Mouse (Mus musculus): Measurements from ENCODE around the gene Tcl1b5. TPM values are rescaled to one million over a fixed set of nuclear protein-coding genes. Genes with fewer than 3 reads are reported as not detected.
"Not testable (repeated sequence)": the region's sequence is repeated elsewhere in the genome, so short reads cannot be mapped to it uniquely, and the experiment has no call there.

Gene Tcl1b5
- not detected in 2 replicates for polyA plus RNA-seq (2012; rRNA removed)

DNA sequence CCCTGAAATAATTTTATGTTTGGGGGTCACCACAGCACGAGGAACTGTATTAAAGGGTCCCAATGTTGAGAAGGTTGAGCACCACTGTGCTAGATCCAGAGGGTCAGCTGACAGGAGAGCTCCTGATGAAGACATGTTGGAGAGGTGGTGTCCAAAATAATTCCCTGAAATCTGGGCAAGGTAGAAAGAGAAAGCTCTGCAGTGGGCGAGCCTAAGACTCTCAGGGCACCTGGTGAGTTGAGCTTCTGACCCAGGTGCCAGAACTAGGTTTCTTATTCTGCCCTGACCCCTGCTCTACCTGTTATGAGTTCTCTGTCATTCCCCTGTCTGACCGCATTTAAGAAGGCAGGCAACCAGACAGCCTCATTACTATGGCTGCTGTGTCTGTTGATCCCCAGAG is at the start of gene Tcl1b5:
Tcl1b5 (plus strand) TSS at position 301 of the 400 bp plus-strand sequence.
- DNase-seq (ENCODE audit: low read depth), result not testable (repeated sequence)

DNA sequence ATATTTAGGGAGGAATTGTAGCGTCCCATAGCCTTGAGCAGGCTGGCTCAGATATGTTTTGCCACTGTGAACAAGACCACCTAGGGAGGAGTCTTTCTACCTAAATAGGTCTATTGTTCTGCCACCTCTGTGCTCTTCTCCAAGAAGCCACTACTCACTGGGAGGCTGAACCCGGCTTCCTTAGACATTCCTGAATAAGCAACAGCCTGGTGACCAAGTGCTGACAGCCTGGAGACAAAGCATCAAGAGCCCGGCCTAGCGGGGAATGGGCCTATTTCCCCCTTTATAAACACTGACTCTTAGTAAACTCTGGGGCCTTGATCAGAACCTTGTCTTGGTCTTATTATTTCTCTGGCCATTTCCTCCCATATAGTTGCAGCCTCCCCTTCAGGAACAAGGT is 49.6 kb upstream of the Tcl1b5 start:
- no peak for DNase-seq (ENCODE audit: low read depth)
- TF ChIP-seq POLR2A (IDR thresholded peaks at IDR 0.05; ENCODE audit: borderline replicate concordance, extremely low read depth, insufficient read depth, insufficient read length, poor library complexity, severe bottlenecking), result no peak
- no peak for TF ChIP-seq CTCF (IDR thresholded peaks at IDR 0.05; ENCODE audit: borderline replicate concordance, extremely low read depth, insufficient read depth, insufficient read length)

DNA sequence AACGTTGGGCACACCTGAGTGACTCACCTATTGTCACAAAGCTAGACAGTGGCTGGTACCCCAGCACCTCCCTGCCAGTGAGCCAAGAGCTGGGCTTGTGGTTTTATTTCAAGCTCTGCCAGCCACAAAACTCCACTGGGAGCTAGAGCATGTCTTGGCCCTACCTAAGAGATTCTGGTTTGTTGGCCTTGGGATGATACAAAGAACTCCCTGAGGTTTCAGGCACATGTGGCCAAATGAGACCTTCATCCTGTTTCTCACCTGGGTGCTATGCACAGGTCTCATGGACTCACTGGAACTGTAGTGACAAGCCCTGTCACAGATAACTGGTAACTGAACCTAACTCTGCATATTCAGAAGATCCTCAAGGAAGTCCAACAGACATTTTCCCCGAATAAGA is 48.5 kb upstream of the Tcl1b5 start:
- DNase-seq (ENCODE audit: low read depth), result no peak
- TF ChIP-seq CTCF (IDR thresholded peaks at IDR 0.05; ENCODE audit: borderline replicate concordance, extremely low read depth, insufficient read depth, insufficient read length), result no peak
- TF ChIP-seq POLR2A (IDR thresholded peaks at IDR 0.05; ENCODE audit: borderline replicate concordance, extremely low read depth, insufficient read depth, insufficient read length, poor library complexity, severe bottlenecking), result no peak

DNA sequence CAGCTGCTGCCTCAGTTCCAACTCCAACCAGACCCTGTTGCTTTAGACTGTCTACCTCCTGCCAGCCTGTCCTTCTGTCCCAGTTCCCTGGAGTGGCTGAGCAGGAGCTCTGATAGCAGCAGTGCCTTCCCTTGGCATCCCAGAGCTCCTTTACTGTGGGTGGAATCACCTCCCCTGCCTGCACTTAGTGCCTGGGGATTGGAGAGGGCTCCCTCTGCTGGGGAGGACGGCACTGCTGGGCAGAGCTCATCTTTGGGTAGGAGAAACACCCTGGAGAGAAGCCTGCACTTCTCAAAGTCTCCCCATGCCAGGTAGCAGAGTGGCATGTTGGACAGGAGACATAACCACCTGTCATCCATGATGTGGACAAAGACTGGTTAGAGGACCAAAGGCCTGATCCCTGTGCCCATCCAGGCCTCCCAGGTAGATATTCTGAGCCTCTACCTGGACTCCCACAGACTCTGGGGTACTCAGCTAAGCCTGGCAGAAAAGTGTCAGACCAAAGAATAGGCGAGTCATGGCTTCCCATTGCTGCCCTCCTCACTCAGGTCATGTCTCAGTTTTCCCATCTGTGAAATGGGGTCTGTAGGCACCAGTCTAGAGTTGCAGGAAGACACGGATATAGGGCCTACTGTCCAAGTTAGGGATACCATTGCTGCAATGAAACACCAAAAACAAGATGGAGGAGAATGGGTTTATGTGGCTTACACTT is 46.5 kb upstream of the Tcl1b5 start:
- not testable (repeated sequence) for DNase-seq (ENCODE audit: low read depth)

DNA sequence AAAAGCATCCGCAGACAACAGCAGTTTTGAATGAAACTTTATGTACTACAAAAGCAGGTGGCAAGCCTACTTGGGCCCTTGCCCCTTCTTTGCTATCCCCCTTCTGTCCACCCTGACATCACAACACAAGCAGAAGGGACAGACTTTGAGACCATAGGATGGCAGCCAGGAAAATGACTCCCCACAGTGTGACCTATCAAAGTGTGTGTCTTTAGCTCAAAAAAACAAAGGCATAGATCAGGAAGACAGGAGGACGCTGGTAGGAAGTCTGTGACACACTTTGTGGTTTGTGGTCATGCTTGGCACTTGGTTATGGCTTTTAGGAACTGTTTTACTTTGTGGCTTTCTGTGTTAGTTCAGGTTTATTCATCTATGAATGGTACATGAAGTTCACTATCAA is 42.0 kb upstream of the Tcl1b5 start:
- DNase-seq (ENCODE audit: low read depth), result not testable (repeated sequence)

DNA sequence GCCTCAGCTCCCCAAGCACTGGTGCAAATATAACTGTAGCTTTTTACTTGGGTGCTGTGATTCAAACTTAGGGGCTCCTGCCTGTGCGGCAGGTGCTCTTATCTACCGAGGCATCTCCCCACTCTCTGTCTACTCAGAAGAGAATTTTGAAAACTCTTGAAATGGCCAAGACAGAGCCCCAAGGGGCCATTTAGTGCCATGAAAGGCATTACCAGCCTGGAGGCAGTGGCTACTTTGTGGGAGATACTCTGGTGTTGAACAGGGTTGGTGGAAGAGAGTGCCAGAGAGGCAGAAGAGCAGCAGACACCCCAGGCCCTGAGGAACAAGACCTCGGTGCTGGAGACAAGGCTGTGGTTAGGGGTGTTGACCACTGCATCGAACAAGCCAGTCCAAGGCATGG is 41.3 kb upstream of the Tcl1b5 start:
- DNase-seq (ENCODE audit: low read depth), result not testable (repeated sequence)

DNA sequence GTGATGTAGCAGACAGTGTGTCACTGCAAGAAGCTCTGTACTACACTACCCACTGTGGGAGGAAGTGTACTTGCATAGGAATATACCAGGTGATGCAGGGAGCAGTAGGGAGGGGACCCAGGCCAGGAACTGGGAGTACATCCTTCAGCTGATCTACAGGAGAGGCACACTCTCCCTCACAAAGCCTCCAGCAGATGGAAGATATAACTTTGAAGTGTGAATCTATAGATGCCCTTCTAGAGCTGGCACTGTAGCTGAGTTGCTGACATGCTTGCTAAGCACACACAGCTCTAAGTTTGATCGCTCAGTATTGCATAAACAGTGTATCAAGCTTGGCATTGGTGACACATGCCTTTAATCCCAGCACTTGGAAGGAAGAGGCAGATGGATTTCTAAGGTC is 38.4 kb upstream of the Tcl1b5 start:
- DNase-seq (ENCODE audit: low read depth), result not testable (repeated sequence)

DNA sequence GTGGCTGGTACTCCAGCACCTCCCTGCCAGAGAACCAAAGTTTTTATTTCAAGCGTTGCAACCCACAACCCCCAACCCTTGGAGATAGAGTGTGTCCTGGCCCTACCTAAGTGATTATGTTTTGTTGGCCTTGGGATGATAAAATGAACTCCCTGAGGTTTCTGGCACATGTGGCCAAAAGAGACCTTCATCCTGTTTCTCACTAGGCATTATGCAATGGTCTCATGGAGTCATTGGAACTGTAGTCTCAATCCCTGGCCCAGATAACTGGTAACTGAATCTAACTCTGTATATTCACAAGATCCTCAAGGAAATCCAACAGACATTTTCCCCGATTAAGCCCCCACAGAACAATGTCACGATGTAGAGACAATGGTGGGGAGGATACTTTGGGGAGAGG is 33.0 kb upstream of the Tcl1b5 start:
- no peak for TF ChIP-seq POLR2A (IDR thresholded peaks at IDR 0.05; ENCODE audit: borderline replicate concordance, extremely low read depth, insufficient read depth, insufficient read length, poor library complexity, severe bottlenecking)
- no peak for TF ChIP-seq CTCF (IDR thresholded peaks at IDR 0.05; ENCODE audit: borderline replicate concordance, extremely low read depth, insufficient read depth, insufficient read length)
- no peak for DNase-seq (ENCODE audit: low read depth)

DNA sequence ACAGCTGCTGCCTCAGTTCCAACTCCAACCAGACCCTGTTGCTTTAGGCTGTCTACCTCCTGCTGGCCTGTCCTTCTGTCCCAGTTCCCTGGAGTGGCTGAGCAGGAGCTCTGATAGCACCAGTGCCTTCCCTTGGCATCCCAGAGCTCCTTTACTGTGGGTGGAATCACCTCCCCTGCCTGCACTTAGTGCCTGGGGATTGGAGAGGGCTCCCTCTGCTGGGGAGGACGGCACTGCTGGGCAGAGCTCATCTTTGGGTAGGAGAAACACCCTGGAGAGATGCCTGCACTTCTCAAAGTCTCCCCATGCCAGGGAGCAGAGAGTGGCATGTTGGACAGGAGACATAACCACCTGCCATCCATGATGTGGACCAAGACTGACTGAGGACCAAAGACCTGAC is 31.2 kb upstream of the Tcl1b5 start:
- DNase-seq (ENCODE audit: low read depth), result not testable (repeated sequence)

DNA sequence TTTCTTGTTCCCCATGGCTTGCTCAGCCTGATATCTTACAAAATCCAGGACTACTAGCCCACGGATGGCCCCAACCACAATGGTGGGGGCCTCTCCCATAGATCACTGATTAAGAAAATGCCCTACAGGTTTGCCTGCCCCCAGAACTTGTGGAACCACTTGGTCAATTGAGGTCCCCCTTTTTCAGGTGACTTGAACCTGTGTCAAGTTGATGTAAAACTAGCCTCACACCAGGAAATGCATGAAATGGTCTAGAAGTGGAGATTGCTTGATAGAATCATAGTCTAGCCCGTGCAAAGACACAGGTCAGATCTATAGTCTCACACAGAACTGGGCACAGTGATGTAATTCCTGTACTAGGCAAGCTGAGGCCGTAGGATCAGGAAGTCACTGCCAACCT is 30.4 kb upstream of the Tcl1b5 start, which contains the start of gene Tcl1b2:
Tcl1b2 (plus strand) TSS at position 301 of the 400 bp plus-strand sequence.
- TF ChIP-seq POLR2A (IDR thresholded peaks at IDR 0.05; ENCODE audit: borderline replicate concordance, extremely low read depth, insufficient read depth, insufficient read length, poor library complexity, severe bottlenecking) (no peak), CTCF (IDR thresholded peaks at IDR 0.05; ENCODE audit: borderline replicate concordance, extremely low read depth, insufficient read depth, insufficient read length) (no peak)
- no peak for DNase-seq (ENCODE audit: low read depth)

DNA sequence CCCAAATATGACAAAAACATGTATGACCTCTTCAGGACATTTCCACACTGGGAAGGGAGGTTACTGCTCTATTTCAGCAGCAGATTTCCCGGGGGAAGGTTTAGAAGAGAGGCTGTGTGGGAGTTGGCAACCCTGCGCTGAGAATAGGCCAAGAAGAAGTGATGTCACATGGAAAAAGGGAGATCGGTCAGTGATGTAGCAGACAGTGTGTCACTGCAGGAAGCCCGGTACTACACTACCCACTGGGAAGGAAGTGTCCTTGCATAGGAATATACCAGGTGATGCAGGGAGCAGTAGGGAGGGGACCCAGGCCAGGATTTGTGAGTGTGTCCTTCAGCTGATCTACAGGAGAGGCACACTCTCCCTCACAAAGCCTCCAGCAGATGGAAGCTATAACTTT is 20.9 kb upstream of the Tcl1b5 start:
- DNase-seq (ENCODE audit: low read depth), result not testable (repeated sequence)

DNA sequence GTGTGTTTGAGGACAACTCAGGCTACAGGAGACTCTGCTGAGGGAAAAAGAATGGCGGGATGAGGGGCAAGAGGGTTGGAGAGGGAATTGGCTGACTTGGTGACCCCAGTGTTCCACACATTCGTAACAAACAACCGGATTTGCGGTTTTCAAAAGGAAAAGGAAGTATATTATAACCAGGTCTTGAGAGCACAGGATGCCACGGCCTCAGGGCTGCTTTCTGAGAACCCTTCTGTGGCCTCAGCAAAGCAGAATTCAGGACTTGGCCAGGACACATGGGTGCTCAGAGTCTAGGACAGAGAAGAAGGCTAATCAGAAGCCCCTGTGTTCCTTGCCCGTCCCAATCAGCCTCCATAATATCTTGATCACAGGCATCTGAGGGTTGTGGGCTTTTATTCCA is 17.3 kb upstream of the Tcl1b5 start:
- TF ChIP-seq CTCF (IDR thresholded peaks at IDR 0.05; ENCODE audit: borderline replicate concordance, extremely low read depth, insufficient read depth, insufficient read length), result no peak
- TF ChIP-seq POLR2A (IDR thresholded peaks at IDR 0.05; ENCODE audit: borderline replicate concordance, extremely low read depth, insufficient read depth, insufficient read length, poor library complexity, severe bottlenecking), result no peak
- DNase-seq (ENCODE audit: low read depth), result no peak

DNA sequence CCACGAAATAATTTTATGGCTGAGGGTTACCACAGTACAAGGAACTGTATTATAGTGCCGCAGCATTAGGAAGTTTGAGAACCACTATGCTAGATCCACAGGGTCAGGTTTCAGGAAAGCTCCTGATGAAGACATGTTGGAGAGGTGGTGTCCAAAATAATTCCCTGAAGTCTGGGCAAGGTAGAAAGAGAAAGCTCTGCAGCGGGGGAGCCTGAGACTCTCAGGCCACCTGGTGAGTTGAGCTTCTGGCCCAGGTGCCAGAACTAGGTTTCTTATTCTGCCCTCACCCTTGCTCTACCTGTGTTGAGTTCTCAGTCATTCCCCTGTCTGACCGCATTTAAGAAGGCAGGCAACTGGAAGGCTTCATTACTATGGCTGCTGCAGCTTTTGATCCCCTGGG is 16.8 kb upstream of the Tcl1b5 start, which contains the start of gene Tcl1b1:
Tcl1b1 (plus strand) TSS at position 301 of the 400 bp plus-strand sequence.
- DNase-seq (ENCODE audit: low read depth), result no peak
- TF ChIP-seq CTCF (IDR thresholded peaks at IDR 0.05; ENCODE audit: borderline replicate concordance, extremely low read depth, insufficient read depth, insufficient read length), result no peak
- no peak for TF ChIP-seq POLR2A (IDR thresholded peaks at IDR 0.05; ENCODE audit: borderline replicate concordance, extremely low read depth, insufficient read depth, insufficient read length, poor library complexity, severe bottlenecking)

DNA sequence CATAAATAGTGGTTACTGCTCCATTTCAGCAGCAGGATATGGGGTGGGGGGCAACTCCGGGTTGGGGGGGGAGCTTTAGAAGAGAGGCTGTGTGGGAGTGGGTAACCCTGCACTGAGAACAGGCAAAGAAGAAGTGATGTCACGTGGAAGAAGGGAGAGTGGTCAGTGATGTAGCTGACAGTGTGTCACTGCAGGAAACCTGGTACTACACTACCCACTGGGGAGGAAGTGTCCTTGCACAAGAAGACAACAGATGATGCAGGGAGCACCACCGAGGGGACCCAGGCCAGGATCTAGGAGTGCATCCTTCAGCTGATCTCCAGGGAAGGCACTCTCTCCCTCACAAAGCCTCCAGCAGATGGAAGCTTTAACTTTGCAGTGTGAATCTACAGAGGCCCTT is 9.4 kb upstream of the Tcl1b5 start:
- DNase-seq (ENCODE audit: low read depth), result no peak
- TF ChIP-seq CTCF (IDR thresholded peaks at IDR 0.05; ENCODE audit: borderline replicate concordance, extremely low read depth, insufficient read depth, insufficient read length) (no peak), POLR2A (IDR thresholded peaks at IDR 0.05; ENCODE audit: borderline replicate concordance, extremely low read depth, insufficient read depth, insufficient read length, poor library complexity, severe bottlenecking) (no peak)

Data from brain, embryonic 14.5 days (tissue).